Mouse (Mus musculus) kidney, postnatal 14 days (tissue): ENCODE results near the gene Gm48552.
A peak's percentile ranks its signal among the peaks of the same experiment; 100 is the strongest.

Experiments
- DNase-seq: peaks from one replicate; pipeline ENCODE4 v3.0.0; 2022; ENCODE audit warnings: mixed read lengths

Gene Gm48552

DNA sequence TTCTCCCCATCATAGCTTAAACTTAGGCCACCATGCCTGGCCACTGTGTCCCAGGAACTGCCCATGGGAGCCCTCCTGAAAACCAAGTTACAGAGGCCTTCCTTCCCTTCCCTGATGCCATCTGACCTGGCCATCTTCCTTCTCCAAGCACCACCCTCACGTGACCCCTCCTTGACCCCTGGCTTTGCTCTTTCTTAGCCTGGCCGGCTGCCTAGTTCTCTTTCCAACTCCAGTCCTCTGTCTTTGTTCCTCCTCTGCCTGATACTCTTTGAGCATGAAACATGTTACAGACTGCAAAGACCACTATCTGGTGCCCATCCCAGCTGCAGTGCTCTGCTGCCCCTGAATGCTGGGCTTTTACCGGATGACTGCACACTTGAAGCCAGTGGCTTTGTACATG lies 568 bp downstream of the Gm48552 start:
- peak; percentile 58 for DNase-seq

DNA sequence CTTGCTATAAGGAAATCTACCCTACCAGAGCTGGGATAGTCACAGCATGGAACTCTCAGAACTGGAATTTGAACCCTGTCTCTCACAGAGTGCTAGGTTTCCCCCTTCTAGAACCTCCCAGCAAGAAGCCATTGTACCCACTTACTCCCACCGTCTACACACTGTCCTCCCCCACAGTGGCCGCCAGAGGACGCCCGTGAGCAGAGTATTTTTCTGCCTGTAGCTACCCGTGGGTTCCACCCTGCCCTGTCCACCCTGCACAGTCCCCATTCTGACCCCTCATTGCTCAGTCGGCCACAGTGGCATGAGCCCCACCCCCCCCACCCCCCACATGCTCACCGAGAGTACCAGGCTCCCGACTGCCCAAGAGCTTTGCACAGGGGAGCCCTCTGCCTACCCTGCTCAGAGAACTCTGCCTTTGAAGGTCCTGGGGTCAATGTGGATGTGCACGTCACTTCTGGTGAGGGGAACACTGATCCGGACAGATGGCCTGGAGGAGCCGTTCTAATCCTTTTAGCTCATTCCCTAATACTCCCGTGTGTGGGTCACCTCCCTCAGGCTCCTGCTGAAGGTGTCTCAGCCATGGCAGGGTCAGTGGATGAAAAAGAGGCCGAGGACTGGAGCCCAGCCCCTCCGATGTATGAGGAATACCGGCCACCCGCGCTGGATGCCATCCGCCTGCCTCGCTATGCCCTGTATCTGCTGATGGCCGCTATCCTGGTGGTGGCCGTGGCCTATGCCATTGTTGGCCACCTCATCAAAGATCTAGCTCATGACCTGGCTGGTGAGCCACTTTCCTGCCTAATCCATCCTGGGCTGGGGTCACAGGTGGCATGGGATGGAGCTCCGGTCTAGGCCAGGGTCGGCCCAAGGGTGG lies 1.2 kb downstream of the Gm48552 start:
- peak; percentile 81 for DNase-seq

DNA sequence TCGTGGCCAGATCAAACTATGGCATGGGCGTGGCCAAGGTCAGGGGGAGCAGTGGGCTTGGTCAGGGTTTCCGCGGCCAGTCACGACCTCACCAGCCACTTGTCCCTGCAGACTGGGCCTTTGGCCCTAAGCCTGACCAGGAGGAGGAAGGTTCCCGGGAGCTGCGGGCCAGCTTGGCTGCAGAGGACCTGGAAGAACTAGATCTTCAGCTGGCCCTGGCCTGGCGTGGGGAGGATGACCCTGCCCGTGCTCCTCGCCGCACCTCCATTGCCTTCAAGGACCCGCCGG lies 1.8 kb downstream of the Gm48552 start:
- no peak for DNase-seq

DNA sequence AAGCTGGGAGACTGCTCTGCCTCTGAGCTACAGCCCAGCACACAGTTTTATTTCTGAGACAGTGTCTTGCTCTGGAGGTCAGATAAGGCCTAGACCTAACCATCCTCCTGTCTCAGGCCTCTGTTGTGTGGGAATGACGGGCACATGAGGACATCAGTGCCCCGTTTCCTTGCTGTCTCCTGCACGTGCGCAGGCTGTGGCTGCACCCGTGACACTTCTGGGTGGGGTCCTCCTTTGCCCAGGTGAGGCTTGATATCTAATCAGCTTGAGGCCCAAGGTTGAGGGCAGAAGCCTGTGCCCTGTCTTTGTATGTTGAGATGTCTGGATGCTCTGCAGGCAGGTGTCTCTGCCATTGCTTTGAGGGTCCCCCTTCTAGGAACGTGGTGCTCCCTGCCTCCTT lies 3.5 kb downstream of the Gm48552 start:
- no peak for DNase-seq

DNA sequence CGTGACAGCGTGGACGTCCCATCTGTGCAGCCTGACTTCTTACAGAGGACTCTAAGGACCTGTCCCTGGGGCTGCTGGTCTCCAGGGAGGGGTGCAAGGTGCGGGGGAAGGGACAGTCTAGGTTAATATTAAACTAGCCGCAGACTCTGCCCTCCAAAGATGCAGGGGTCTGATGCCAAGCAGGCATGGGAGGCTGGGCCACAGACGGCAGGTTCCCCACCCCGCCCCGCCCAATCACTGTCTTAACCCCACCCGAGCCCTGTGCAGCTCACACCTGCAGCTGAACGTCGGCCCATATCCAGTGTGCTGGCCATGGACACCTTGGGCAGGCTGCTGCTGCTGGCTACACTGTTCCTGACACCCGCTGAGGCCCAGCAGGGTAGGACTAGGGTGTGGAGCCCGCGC lies 4.0 kb downstream of the Gm48552 start, which contains the start of gene Smim24:
Gene Smim24, plus strand, starts transcription at position 271 of the 405 bp plus-strand sequence.
- DNase-seq, result peak; percentile 82

DNA sequence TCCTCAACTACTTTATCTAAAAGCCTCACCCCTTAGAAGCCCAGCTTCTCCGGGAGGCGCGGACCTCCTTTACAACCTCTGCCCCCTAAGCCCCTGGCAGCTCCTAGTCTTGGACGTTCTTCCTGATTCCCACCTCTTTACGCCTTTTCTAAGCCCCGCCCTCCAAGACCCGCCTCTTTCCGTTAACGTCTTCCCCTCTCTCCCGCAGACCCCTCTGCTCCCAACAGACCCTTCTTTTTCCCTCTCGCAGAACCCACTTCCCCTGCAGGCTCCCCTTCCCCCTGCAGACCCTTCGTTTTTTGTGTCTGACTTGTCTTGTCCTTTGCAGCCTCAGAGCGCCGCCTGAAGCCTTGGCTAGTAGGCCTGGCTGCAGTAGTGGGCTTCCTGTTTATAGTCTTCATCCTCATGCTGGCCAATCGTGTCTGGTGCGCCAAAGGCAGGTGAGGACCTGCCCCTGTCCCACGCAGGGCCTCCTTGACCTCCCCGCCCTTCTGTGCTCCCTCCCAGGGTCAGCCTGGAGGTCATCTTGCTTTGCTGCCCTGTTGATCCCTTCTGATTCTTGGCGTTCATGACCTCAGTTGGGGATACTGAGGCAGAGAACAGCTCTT lies 4.8 kb downstream of the Gm48552 start:
- DNase-seq, result peak; percentile 66

DNA sequence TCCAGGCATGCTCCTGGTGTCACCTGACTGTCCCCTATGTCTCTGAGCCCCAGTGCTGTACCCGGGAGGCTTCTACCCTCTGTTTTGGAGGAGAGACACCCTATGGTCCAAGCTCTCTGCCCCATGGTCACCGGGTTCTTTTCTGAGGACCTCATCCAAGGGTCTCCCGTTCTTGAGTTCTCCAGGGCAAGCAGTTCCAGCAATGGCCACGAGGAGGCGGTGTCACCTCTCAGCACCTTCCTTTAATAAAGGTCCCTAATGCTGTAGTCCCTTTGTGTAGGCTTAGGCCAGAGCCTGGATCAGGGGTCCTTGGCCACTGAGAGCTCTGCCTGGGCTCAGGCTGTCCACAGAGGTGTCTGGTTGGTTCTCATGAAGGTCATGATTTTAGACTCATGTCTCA lies 6.3 kb downstream of the Gm48552 start:
- DNase-seq, result peak; percentile 77

DNA sequence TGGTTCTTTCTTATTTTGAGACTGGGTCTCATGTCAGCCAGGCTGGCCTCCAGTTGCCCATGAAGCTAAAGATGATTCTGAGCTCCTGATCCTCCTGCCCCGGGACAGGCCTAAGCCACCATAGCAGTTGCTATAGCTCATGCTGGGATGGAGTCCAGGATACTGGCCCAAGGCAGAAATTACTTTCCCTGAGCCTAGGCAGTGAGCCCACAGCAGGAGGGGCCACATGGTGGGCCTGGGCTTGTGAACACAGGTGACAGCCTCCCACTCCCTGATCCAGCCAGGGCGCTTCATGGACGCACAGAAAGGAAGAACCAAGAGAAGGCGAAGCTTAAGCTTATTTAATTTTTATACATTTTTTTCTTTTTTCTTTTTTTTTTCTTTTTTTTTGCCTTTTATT lies 7.1 kb downstream of the Gm48552 start:
- DNase-seq, result no peak

DNA sequence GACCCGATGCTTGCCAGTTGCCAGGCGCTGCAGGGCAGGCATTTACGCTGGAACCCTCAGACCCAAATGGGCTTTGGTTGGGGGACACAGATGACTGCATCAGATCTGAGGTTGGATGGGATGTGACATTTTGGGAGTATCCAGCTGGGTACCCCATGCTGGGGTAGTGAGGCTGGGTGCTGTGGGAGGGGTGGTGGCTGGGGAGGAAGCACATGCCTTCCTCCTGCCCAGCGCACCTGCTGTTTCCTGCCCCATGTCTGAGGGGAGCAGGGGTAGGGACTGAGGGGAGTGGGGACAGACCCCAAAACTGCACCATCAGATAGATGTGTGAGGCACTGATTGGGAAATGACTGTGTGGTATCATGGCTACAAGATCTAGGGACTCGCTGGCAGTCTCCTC lies 7.9 kb downstream of the Gm48552 start:
- no peak for DNase-seq

DNA sequence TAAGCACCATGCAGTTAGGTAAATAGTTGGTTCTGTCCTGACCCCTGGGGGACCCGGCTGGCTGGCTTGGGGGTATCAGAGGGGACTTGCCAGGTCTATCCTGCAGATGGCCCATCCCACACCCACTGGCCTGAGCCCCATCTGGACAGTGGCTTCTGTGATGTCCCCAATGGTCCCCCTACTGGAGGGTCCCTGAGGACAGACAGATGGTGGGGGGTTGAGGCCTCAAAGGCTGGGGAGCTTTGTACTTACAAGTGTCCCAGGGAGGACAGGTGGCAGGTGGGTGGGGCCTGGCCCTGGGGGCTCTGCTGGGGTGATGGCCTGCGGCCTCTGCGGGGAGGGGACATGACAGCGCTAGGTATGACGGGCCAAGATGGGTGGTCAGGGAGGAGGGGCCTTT lies 10.5 kb downstream of the Gm48552 start:
- DNase-seq, result no peak

DNA sequence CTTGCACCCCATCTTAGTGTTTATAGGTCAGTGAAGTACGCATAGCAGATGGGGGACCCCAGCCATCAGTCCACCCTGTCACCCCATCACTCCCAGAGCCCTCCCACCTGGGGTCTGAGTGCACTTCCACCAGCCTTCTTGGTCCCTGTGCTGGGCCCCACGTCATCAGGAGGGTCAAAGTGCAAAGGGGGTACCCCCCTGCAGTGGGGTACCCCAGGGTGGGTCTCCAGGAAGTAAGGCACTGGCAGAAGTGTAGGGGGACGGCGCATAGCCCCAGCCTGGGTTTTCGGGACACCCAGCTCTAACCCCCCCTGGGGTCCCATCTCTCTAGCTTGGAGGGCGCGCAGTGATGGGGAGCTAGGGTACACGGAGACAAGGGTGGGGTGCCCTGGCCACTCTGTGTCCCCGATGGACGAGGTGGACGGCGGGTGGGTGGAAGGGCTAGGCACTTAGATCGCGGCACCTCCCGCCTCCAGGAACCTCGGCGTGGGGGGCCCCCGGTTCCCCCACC lies 11.0 kb downstream of the Gm48552 start:
- DNase-seq, result no peak

DNA sequence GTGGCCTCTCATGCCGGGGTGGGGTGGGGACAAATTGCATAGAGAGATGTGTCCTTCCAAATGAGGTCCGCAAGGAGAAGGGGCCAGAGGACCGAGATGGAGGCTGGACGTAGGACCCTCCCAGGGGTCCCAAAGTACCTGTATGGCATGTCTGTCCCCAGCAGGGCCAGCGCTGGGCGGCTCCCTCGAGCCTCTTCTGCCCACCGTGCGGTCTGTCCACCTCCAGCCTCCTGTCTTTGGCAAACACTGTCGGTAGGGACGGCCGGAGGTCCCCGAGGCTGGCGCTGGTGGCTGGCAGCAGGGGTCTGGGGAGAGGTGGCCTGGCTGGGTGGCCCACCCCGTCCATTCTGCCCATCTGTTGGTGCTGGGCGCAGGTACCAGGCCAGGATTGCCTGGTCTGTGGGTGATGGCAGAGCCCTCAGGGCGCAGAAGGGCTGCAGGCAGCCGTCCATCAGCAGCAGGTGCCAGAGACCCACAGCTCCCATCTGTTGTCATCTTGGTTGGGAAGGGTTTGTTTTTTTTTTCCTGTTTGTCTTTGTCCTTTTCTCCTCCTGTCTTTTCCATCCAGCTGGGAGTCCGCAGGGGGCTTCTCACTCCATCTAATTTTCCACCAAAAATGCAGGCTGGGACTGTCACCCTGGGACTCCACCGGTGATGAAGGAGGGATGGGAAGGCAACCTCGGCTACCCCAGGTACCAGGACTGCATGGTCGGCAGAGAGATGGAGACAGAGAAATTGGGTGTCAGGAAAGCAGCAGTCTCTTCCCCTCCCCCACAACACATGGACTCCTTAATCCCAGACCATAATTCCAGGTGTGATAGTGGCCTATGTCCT lies 11.8 kb downstream of the Gm48552 start:
- no peak for DNase-seq

DNA sequence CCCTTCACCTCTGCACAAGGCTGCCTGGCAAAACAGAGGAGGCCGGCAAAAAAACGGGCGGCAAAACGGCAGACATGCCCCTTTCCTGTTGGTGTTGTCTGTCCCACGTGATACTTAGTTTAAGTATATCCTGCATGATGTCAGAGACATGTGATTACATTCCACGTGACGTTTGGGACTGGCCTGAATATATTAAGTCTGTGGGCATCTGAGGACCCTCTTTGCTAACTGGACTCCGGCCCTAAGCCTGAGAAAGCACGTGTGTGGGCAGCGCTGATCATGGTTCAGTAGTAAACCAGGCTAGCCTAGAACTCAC lies 12.4 kb downstream of the Gm48552 start:
- no peak for DNase-seq

DNA sequence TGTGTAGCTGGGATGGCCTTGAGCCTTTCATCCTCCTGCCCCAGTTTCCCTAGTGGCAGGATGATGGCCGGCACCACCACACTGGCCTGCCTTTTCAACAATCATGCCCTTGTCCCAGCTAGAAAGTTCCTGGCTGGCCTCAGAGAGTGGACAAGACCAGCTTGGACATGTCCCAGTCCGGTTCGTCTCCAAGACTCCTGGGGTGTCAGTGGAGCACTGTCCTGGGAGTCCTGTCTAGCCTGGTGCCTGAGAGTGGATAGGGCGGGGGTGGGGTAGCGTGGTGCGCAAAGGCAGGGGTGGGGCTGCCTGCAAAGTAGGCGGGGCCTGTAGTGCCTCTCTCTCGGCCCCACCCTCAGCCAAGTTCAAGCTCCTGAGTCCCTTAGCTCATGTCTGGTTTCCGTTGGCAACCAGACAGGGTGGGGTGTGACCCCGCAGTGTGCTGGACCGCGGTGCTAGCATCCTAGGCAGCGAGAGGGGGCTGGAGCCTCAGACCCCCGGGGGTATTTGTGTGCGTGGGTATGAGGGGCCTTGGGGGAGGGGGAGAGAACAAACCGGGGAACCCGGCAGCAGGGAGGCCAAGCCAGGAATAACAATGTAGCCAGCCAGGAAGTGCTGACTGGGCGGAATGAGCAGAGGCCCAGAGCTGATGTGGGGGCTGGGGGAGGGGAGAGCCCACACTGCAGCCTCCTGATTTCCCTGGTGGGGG lies 12.9 kb downstream of the Gm48552 start:
- peak; percentile 90 for DNase-seq

DNA sequence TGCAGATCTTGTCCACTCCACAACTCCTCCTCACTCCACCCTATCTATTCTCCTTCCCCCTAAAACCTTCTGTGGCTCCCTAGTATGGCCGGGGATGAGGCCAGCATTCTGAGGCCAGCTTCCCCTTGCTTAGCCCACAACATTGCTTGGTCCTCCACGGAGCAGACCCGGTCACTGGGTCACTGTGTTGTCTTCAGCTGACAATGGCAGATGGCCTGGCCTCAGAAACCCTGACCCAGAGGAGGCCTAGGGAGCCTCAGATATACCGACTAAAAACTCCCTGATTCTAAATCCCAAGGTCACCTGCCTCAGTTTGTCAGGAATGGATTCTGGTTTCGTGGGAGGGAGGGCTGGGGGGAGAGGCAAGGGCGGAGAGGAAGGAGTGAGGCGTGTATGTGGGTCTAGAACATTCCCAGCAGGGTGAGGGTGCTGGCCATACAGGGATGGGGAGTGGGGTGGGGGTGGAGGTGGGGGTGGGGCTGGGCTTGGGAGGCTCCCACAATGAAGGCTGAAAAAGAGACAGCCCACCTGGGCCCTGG lies 13.5 kb downstream of the Gm48552 start:
- DNase-seq, result no peak

DNA sequence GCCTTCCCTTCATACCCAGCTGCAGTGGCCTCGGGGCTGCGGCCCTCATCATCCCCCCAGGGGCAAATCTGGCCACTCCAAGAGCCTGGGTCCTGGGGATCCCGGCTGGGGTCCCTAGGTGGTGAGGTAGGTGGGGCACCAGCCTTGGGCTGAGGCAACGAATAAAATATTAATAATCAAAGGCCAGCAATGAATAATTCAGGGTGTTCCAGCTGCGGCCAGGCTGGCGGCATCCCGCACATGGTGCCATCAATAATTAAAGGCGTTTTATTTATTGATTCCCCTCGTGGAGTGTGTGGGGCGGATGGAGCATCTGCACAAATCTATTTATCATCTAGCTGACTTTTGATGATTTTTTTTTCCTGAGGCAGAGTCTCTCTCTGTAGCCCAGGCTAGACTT lies 14.7 kb downstream of the Gm48552 start:
- DNase-seq, result no peak

DNA sequence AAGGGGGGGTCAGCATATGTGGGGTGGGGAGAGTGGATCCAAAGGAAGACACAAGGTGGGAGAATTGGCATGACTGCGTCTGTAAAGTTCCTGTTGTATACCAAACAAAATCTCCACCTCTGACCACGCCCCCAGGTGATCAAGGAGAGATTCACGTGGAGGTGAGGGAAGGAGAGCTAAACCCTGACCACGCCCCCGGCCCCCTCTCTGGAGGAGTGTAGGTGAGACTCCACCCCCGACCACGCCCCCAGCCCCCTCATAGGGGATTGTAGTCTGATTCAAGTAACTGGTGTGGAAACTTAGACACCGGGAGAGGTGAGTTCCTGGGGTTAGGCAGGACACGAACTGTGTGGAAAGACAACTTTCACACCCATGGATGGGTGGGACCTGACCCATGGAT lies 15.3 kb downstream of the Gm48552 start:
- no peak for DNase-seq

DNA sequence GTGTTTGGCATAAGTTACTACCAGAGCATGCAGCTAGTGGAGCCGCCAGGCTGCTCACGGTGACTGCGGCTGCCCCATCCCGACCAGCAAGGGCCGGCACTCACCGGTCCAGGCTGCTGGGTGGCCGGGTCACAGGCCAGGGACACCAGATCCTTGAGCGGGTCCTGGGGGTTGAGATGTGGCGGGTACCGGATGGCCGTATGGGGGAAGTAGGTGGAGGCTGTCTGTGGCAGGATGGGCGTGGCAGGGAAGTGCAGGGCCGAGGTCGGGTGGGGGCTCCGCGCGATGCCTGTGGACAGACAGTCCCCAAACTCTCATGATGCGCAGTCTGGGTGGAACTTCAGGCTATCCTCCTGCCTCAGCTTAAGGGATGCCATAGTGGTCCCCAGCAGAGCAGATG lies 15.9 kb downstream of the Gm48552 start:
- DNase-seq, result peak; percentile 67

DNA sequence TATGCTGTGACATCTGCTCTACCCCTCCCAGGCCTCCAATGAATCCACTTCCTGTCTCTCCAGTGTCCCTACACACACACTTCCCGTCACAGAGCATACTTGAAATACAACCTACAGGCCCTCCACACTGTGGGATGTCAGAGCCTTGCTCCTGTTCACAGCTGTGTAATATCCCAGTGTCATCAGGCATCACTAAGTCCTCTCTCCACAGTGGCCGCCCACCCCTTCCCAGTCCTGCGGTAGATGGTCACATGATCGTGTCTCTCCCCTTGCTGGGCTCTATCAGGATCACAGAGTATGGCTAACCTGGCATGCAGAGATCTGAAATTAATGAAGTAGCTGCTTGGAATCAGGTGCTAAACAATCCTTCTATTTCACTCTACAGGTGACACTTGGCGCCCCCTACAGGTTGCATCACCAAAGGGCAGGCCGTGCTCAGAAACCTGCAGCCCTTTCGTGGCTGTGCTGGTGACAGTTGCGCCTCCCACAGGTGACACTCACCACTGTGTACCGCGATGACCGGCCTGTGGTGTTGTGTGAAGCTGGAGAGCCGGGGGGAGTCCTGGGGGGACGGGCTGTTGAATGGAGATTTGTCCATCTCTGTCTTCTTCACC lies 16.9 kb downstream of the Gm48552 start:
- no peak for DNase-seq

DNA sequence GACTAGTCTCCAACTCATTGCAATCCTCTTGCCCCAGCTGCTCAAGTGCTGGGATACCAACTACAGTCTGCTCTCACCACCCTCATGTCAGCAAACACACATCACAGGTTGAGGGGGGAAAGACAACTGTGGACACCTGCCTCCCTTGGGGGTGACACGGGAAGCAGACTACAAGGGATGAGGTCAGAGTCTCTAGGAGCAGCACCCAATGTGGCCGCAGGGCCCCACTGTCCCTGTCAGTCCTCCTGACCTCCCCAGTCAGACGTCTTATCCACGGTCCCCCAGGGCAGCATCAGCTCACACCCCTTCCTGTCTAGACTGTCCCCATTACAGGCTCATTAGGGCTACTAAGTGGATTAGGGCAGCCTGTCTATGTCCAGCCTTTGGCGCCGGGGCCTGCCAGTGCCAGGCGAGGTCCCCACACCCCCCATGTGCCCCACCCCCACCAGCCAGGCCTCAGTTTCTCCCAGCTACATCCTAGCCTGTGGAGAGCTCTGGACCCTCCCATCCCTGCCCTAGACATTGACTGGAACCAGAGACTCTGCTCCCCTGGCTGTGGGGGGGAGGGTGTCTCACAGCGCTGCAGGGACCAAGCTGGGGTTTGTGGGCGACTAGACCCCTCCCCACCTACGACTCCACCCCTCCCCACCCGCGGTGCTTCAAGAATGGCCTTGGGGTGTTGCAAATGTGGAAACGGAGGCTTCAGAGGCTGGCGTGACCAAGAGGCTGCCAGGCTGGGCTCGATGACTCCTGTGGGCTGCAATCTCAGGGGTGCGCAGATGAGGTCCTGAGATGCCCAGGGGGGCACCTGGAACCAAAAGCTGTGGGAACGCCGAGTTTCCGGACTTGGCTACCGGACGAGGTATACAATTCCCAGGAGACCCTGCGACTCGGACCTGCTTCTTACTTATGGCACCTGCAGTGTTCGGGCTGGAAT lies 18.0 kb downstream of the Gm48552 start:
- DNase-seq, result no peak
